Mouse (Mus musculus) neural tube, embryonic 12.5 days (tissue): ENCODE data around the gene Olfr983. TPM values are rescaled to one million over a fixed set of nuclear protein-coding genes. Genes with fewer than 3 reads are reported as not detected.

ENCODE experiments used
- ATAC-seq: fragments of 200-750 bp; cut with Nextera tagmentation; 2 replicates; pipeline ENCODE4 v1.8.0; 2017; ENCODE audit warnings: low read depth, mild to moderate bottlenecking, moderate TSS enrichment, moderate library complexity; ENCODE audit not compliant: low FRiP score
- H3K27ac ChIP-seq: fragments of 300-500 bp; sonication (generic); 2 replicates; pipeline ENCODE4 v1.5.1; 2016
- H3K27me3 ChIP-seq: fragments of 300-500 bp; sonication (generic); replicated peaks from 2 replicates; pipeline ENCODE4 v1.6.1; 2016; ENCODE audit warnings: mild to moderate bottlenecking
- H3K36me3 ChIP-seq: fragments of 300-500 bp; sonication (generic); 2 replicates; pipeline ENCODE4 v1.6.1; 2016; ENCODE audit warnings: mild to moderate bottlenecking
- H3K4me1 ChIP-seq: fragments of 300-500 bp; sonication (generic); 2 replicates; pipeline ENCODE4 v1.6.1; 2016
- H3K4me2 ChIP-seq: fragments of 300-500 bp; sonication (generic); replicated peaks from 2 replicates; pipeline ENCODE4 v1.6.1; 2016; ENCODE audit warnings: mild to moderate bottlenecking
- H3K4me3 ChIP-seq: fragments of 300-500 bp; sonication (generic); 2 replicates; pipeline ENCODE4 v1.5.1; 2016
- H3K9ac ChIP-seq: fragments of 300-500 bp; sonication (generic); 2 replicates; pipeline ENCODE4 v1.6.1; 2016; ENCODE audit warnings: mild to moderate bottlenecking
- H3K9me3 ChIP-seq: fragments of 300-500 bp; sonication (generic); 2 replicates; pipeline ENCODE4 v1.6.1; 2016; ENCODE audit warnings: mild to moderate bottlenecking
- WGBS: fragments of 180-500 bp; shearing (Covaris S2); methylation state at CpG from one replicate; pipeline ENCODE4 v1.1.7; 2016; 5-methylcytosine and 5-hydroxymethylcytosine counted together
- polyA plus RNA-seq: library from polyadenylated mRNA; unstranded; fragments of >200 nt; fragmentation: Nextera tagmentation; extraction: Ambion mirVana; gene quantifications from 2 replicates; pipeline ENCODE4 v1.2.1, GENCODE M21; 2016

The Olfr983 gene
- polyA plus RNA-seq: not detected in 2 replicates

- WGBS: 89% methylated on average over 2 of the region's 2 CpGs
- Histone ChIP-seq H3K4me1 (no peaks in the 10 kb centered on the region), H3K27ac (no peak within 1 kb of the TSS), H3K4me3 (no peak within 1 kb of the TSS), H3K9ac (no peak within 1 kb of the TSS), H3K9me3 (no peaks in the 10 kb centered on the region), H3K27me3 (no peaks in the 10 kb centered on the region), H3K36me3 (no peaks in the 10 kb centered on the region), H3K4me2 (no peak within 1 kb of the TSS)
- no peak for ATAC-seq
Measured at GRCm38 (mm10) chr9:40093495-40093894, at the start of gene Olfr983. Gene Olfr983 (minus strand): TSS chr9:40093595.

- Histone ChIP-seq H3K4me2 (no peak overlapping the region), H3K9me3 (no peaks in the 10 kb centered on the region), H3K4me1 (no peaks in the 10 kb centered on the region), H3K36me3 (no peaks in the 10 kb centered on the region), H3K4me3 (no peak overlapping the region), H3K9ac (no peak overlapping the region), H3K27me3 (no peaks in the 10 kb centered on the region), H3K27ac (no peak overlapping the region)
- WGBS: 62% methylated on average over 1 of the region's 1 CpGs
- no peak for ATAC-seq
Measured at GRCm38 (mm10) chr9:40141544-40141943, 48.1 kb upstream of the Olfr983 start.

GRCm38 (mm10) chr9:40139484-40139883 lies 46.1 kb upstream of the Olfr983 start:
- ATAC-seq: no peak
- no peak overlapping the region for H3K27ac ChIP-seq
- no peak overlapping the region for H3K4me3 ChIP-seq
- no peaks in the 10 kb centered on the region for H3K27me3 ChIP-seq
- 63% methylated on average over 4 of the region's 4 CpGs for WGBS
- H3K36me3 ChIP-seq: no peaks in the 10 kb centered on the region
- no peak overlapping the region for H3K4me2 ChIP-seq
- H3K9ac ChIP-seq: no peak overlapping the region
- no peaks in the 10 kb centered on the region for H3K9me3 ChIP-seq
- H3K4me1 ChIP-seq: no peaks in the 10 kb centered on the region

GRCm38 (mm10) chr9:40136987-40137688 lies 43.7 kb upstream of the Olfr983 start:
- ATAC-seq: no peak
- no peak overlapping the region for H3K27ac ChIP-seq
- no peaks in the 10 kb centered on the region for H3K4me1 ChIP-seq
- no peak overlapping the region for H3K4me3 ChIP-seq
- H3K36me3 ChIP-seq: no peaks in the 10 kb centered on the region
- 84% methylated on average over 6 of the region's 6 CpGs for WGBS
- no peak overlapping the region for H3K9ac ChIP-seq
- H3K9me3 ChIP-seq: no peaks in the 10 kb centered on the region
- H3K27me3 ChIP-seq: no peaks in the 10 kb centered on the region
- no peak overlapping the region for H3K4me2 ChIP-seq

- H3K36me3 ChIP-seq: no peaks in the 10 kb centered on the region
- H3K27ac ChIP-seq: no peak overlapping the region
- H3K9me3 ChIP-seq: no peaks in the 10 kb centered on the region
- H3K4me3 ChIP-seq: no peak overlapping the region
- WGBS: 91% methylated on average over 1 of the region's 1 CpGs
- no peaks in the 10 kb centered on the region for H3K4me1 ChIP-seq
- ATAC-seq: no peak
- no peak overlapping the region for H3K4me2 ChIP-seq
- H3K9ac ChIP-seq: no peak overlapping the region
- H3K27me3 ChIP-seq: no peaks in the 10 kb centered on the region
Measured at GRCm38 (mm10) chr9:40130556-40130955, 37.2 kb upstream of the Olfr983 start.

GRCm38 (mm10) chr9:40130084-40130483 lies 36.7 kb upstream of the Olfr983 start, which contains the start of gene Olfr985:
Gene Olfr985 (minus strand): TSS chr9:40130184.
- no peaks in the 10 kb centered on the region for H3K9me3 ChIP-seq
- no peaks in the 10 kb centered on the region for H3K4me1 ChIP-seq
- no peak for ATAC-seq
- H3K27me3 ChIP-seq: no peaks in the 10 kb centered on the region
- no peak within 1 kb of the TSS for H3K27ac ChIP-seq
- no peak within 1 kb of the TSS for H3K4me3 ChIP-seq
- no peak within 1 kb of the TSS for H3K9ac ChIP-seq
- no peak within 1 kb of the TSS for H3K4me2 ChIP-seq
- WGBS: 85% methylated on average over 1 of the region's 1 CpGs
- H3K36me3 ChIP-seq: no peaks in the 10 kb centered on the region

- no peak for ATAC-seq
- WGBS: 88% methylated on average over 5 of the region's 5 CpGs
- no peaks in the 10 kb centered on the region for H3K4me1 ChIP-seq
- no peaks in the 10 kb centered on the region for H3K9me3 ChIP-seq
- H3K27ac ChIP-seq: no peak overlapping the region
- H3K4me2 ChIP-seq: no peak overlapping the region
- H3K4me3 ChIP-seq: no peak overlapping the region
- no peaks in the 10 kb centered on the region for H3K27me3 ChIP-seq
- H3K36me3 ChIP-seq: no peaks in the 10 kb centered on the region
- no peak overlapping the region for H3K9ac ChIP-seq
Measured at GRCm38 (mm10) chr9:40117287-40117659, 23.9 kb upstream of the Olfr983 start.

GRCm38 (mm10) chr9:40116645-40117286 lies 23.4 kb upstream of the Olfr983 start:
- Histone ChIP-seq H3K36me3 (no peaks in the 10 kb centered on the region), H3K9me3 (no peaks in the 10 kb centered on the region), H3K27me3 (no peaks in the 10 kb centered on the region), H3K4me3 (no peak overlapping the region), H3K4me1 (no peaks in the 10 kb centered on the region), H3K27ac (no peak overlapping the region), H3K4me2 (no peak overlapping the region), H3K9ac (no peak overlapping the region)
- no peak for ATAC-seq
- 69% methylated on average over 10 of the region's 10 CpGs for WGBS

- ATAC-seq: no peak
- H3K36me3 ChIP-seq: no peaks in the 10 kb centered on the region
- no peak within 1 kb of the TSS for H3K9ac ChIP-seq
- H3K27me3 ChIP-seq: no peaks in the 10 kb centered on the region
- no peaks in the 10 kb centered on the region for H3K9me3 ChIP-seq
- no peak within 1 kb of the TSS for H3K4me2 ChIP-seq
- H3K4me1 ChIP-seq: no peaks in the 10 kb centered on the region
- no peak within 1 kb of the TSS for H3K27ac ChIP-seq
- WGBS: 87% methylated on average over 2 of the region's 2 CpGs
- H3K4me3 ChIP-seq: no peak within 1 kb of the TSS
Measured at GRCm38 (mm10) chr9:40114106-40114505, 20.7 kb upstream of the Olfr983 start, which contains the start of gene Olfr984. Gene Olfr984 (minus strand): TSS chr9:40114206.

GRCm38 (mm10) chr9:40094769-40095168 lies 1.4 kb upstream of the Olfr983 start:
- H3K4me1 ChIP-seq: no peaks in the 10 kb centered on the region
- H3K27ac ChIP-seq: no peak overlapping the region
- no peaks in the 10 kb centered on the region for H3K36me3 ChIP-seq
- H3K4me2 ChIP-seq: no peak overlapping the region
- WGBS: 72% methylated on average over 3 of the region's 3 CpGs
- no peaks in the 10 kb centered on the region for H3K27me3 ChIP-seq
- H3K9me3 ChIP-seq: no peaks in the 10 kb centered on the region
- ATAC-seq: no peak
- H3K9ac ChIP-seq: no peak overlapping the region
- H3K4me3 ChIP-seq: no peak overlapping the region

- H3K9ac ChIP-seq: no peak within 1 kb of the TSS
- 89% methylated on average over 2 of the region's 2 CpGs for WGBS
- no peaks in the 10 kb centered on the region for H3K27me3 ChIP-seq
- no peak within 1 kb of the TSS for H3K27ac ChIP-seq
- H3K4me1 ChIP-seq: no peaks in the 10 kb centered on the region
- no peaks in the 10 kb centered on the region for H3K9me3 ChIP-seq
- ATAC-seq: no peak
- H3K36me3 ChIP-seq: no peaks in the 10 kb centered on the region
- no peak within 1 kb of the TSS for H3K4me2 ChIP-seq
- H3K4me3 ChIP-seq: no peak within 1 kb of the TSS
Measured at GRCm38 (mm10) chr9:40073529-40073928, 19.9 kb downstream of the Olfr983 start, which contains the start of gene Olfr982. Gene Olfr982 (plus strand): TSS chr9:40073829.

GRCm38 (mm10) chr9:40050138-40050537 lies 43.3 kb downstream of the Olfr983 start:
- no peaks in the 10 kb centered on the region for H3K9me3 ChIP-seq
- no peak overlapping the region for H3K9ac ChIP-seq
- no peak overlapping the region for H3K4me3 ChIP-seq
- no peak overlapping the region for H3K4me2 ChIP-seq
- no peak for ATAC-seq
- WGBS: 91% methylated on average over 19 of the region's 19 CpGs
- H3K27me3 ChIP-seq: no peaks in the 10 kb centered on the region
- H3K4me1 ChIP-seq: no peaks in the 10 kb centered on the region
- no peaks in the 10 kb centered on the region for H3K36me3 ChIP-seq
- no peak overlapping the region for H3K27ac ChIP-seq
